Mouse (Mus musculus) cortical plate, adult 2 months (tissue): ENCODE data around the gene Sprr1b.

Source experiments
- CTCF ChIP-seq: fragments of 200-500 bp; IDR thresholded peaks from 2 replicates; pipeline ENCODE4 v1.5.1; 2011; ENCODE audit warnings: mild to moderate bottlenecking, control low read depth, low read length; ENCODE audit not compliant: insufficient read depth; ENCODE audit errors: extremely low read depth
- POLR2A ChIP-seq: fragments of 200-500 bp; IDR thresholded peaks from 2 replicates; pipeline ENCODE4 v1.6.1; 2011; ENCODE audit warnings: mild to moderate bottlenecking, low read length, control low read depth; ENCODE audit not compliant: insufficient read depth; ENCODE audit errors: extremely low read depth

- TF ChIP-seq CTCF (no peak), POLR2A (no peak)
Measured at GRCm38 (mm10) chr3:92394301-92394700, 44.3 kb downstream of the Sprr1b start.
